Mouse (Mus musculus): Measurements from ENCODE around the gene Hs6st2. TPM values are rescaled to one million over a fixed set of nuclear protein-coding genes. Genes with fewer than 3 reads are reported as not detected.

The Hs6st2 gene
- polyA plus RNA-seq, 1 experiment from 2014 or later: 43.5 TPM

DNA sequence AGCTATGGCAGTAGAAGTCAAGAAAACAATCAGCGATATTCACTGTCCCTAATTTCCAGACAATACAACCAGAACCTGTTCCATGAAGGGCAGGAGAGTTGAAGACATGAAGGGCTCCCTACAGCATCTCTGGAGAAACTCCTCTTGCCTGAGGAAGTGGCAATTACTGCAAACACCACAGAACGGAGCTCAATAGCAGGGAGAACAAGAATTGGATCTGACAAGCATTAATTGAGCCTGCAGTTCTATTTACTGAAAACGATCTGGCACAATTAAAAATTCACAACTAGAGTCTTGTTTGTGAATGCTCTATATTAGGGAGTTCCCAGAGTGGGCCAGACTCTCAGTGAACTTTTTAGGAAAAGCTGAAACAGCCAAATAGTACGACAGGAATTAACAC, 238.3 kb downstream of the Hs6st2 start:
- H3K27ac ChIP-seq (replicated peaks): no peak overlapping the region
- no peaks in the 10 kb centered on the region for H3K36me3 ChIP-seq
- H3K4me1 ChIP-seq (replicated peaks): no peaks in the 10 kb centered on the region
- no peak overlapping the region for H3K9ac ChIP-seq
- no peaks in the 10 kb centered on the region for H3K27me3 ChIP-seq
- no peak overlapping the region for H3K4me3 ChIP-seq
- 62% methylated on average over 4 of the region's 4 CpGs for WGBS
- H3K4me2 ChIP-seq: no peak overlapping the region
- no peak for ATAC-seq (ENCODE audit: low FRiP score, low read depth)
- H3K9me3 ChIP-seq: no peaks in the 10 kb centered on the region

DNA sequence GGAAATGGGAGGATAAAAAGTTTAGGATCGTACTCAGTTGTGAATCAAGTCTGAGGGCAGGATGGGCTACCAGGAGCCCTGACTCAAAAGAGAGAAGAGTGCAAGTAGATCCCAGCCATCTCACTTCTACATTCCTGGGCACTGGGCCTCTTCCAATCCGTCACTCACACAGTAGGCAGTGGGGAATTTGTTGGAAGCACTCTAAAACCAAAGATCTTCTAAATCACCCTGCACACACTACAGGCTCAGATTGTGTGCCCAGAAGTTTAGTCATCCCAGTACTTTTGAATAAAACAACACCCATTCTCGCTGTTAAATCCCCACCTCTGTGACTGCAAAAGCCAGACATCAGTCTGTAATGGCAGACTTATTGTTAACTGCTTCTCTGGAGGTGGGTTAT, 249.9 kb downstream of the Hs6st2 start:
- Histone ChIP-seq H3K4me1 (replicated peaks) (no peaks in the 10 kb centered on the region), H3K27me3 (no peaks in the 10 kb centered on the region), H3K4me3 (no peak overlapping the region), H3K27ac (replicated peaks) (no peak overlapping the region), H3K4me2 (no peak overlapping the region), H3K9ac (no peak overlapping the region), H3K36me3 (no peaks in the 10 kb centered on the region), H3K9me3 (no peaks in the 10 kb centered on the region)
- no peak for ATAC-seq (ENCODE audit: low FRiP score, low read depth)
- WGBS: 70% methylated on average over 3 of the region's 3 CpGs

DNA sequence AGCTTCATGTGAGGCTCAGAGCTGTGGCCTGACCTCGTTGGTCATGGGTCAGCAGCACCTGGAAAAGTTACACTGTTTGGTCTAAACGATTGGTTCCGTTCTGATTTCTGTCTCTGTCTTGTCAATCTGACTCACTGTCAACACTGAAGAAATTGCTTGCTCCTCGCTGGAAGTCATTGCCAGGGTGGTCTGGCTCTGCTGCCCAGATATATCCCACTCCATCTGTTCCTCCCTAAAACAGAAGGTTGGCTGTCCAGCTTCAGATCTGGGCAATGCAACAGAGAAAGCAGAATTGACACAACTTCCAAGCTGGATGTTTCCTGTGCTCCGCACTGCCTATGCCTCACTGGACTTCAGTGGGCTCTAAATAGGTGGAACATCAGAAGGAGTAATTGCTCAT, 256.6 kb downstream of the Hs6st2 start:
- no peaks in the 10 kb centered on the region for H3K4me1 ChIP-seq (replicated peaks)
- H3K4me3 ChIP-seq: no peak overlapping the region
- no peak for ATAC-seq (ENCODE audit: low FRiP score, low read depth)
- 77% methylated on average over 5 of the region's 5 CpGs for WGBS
- H3K4me2 ChIP-seq: no peak overlapping the region
- H3K9ac ChIP-seq: no peak overlapping the region
- no peaks in the 10 kb centered on the region for H3K27me3 ChIP-seq
- no peaks in the 10 kb centered on the region for H3K36me3 ChIP-seq
- no peaks in the 10 kb centered on the region for H3K9me3 ChIP-seq
- no peak overlapping the region for H3K27ac ChIP-seq (replicated peaks)

DNA sequence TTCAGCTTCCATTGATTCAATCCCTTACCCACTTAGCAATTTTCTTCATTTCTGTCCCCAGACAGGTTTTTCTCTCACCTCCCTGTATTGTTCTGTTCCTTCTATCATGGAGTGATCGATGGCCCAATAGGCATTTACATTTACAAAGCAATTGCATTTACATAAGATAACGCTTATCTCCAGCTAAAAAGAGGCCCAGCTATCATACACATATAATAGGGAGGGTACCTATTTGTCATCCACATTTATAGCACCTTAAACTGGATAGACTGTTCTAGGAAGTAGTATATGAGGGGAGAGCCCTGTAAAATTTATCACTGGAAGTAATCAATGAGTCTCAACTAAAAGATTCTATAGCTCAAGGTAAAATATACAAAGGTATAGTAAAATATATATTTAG, 271.4 kb downstream of the Hs6st2 start:
- no peaks in the 10 kb centered on the region for H3K27me3 ChIP-seq
- WGBS: 54% methylated on average over 2 of the region's 2 CpGs
- H3K9me3 ChIP-seq: no peaks in the 10 kb centered on the region
- H3K36me3 ChIP-seq: no peaks in the 10 kb centered on the region
- ATAC-seq (ENCODE audit: low FRiP score, low read depth): no peak
- no peak overlapping the region for H3K4me3 ChIP-seq
- no peak overlapping the region for H3K27ac ChIP-seq (replicated peaks)
- H3K9ac ChIP-seq: no peak overlapping the region
- no peaks in the 10 kb centered on the region for H3K4me1 ChIP-seq (replicated peaks)
- no peak overlapping the region for H3K4me2 ChIP-seq

DNA sequence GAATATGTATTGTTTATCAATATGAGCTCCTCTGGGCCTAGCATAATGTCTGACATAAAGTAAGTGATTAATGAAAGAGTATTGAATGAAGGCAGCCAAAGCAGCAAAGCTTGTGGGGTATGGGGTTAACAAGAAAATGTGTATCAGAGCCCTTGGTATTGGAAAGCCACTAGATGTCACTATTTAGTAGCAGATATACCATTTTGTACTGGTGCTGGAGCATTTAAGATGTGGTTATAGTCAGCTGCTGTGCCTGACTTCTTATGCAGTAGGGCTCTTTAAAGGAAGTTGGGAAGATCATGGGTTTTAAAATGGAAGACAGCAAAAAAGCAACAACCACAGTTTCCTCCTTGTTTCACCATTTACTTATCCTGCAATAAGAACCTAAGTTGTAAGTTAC, 284.2 kb downstream of the Hs6st2 start:
- Histone ChIP-seq H3K27ac (replicated peaks) (no peak overlapping the region), H3K4me2 (no peak overlapping the region), H3K36me3 (no peaks in the 10 kb centered on the region), H3K9me3 (no peaks in the 10 kb centered on the region), H3K9ac (no peak overlapping the region), H3K4me1 (replicated peaks) (no peaks in the 10 kb centered on the region), H3K4me3 (no peak overlapping the region), H3K27me3 (no peaks in the 10 kb centered on the region)
- peak; percentile 73 for ATAC-seq (ENCODE audit: low FRiP score, low read depth)

DNA sequence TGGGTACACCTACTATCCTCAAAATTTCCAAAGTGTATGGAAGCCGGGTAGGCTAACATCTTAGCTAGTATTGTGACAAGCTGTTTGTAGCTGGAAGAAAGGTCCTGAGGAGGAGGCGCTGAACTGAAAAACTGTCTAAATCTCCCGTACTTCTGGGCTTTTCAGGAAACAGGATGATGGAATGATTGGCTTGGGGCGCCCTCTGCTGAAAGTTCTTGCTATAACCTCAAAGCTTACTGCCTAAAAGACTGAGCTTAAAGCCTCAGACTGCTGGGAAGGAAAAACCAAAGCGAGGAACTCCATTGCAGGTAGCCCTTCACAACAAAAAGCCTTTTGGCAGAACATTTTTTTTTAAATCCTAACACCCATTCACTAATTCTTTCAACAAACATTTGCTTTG, 307.0 kb downstream of the Hs6st2 start:
- WGBS: 20% methylated on average over 5 of the region's 5 CpGs
- ATAC-seq (ENCODE audit: low FRiP score, low read depth): no peak
- Histone ChIP-seq H3K9me3 (no peaks in the 10 kb centered on the region), H3K27ac (replicated peaks) (no peak overlapping the region), H3K4me2 (no peak overlapping the region), H3K4me1 (replicated peaks) (no peaks in the 10 kb centered on the region), H3K27me3 (0 out of 2 replicates have a peak, but pooled peaks cover 3% of the 10 kb centered on the region), H3K9ac (no peak overlapping the region), H3K36me3 (no peaks in the 10 kb centered on the region), H3K4me3 (no peak overlapping the region)

DNA sequence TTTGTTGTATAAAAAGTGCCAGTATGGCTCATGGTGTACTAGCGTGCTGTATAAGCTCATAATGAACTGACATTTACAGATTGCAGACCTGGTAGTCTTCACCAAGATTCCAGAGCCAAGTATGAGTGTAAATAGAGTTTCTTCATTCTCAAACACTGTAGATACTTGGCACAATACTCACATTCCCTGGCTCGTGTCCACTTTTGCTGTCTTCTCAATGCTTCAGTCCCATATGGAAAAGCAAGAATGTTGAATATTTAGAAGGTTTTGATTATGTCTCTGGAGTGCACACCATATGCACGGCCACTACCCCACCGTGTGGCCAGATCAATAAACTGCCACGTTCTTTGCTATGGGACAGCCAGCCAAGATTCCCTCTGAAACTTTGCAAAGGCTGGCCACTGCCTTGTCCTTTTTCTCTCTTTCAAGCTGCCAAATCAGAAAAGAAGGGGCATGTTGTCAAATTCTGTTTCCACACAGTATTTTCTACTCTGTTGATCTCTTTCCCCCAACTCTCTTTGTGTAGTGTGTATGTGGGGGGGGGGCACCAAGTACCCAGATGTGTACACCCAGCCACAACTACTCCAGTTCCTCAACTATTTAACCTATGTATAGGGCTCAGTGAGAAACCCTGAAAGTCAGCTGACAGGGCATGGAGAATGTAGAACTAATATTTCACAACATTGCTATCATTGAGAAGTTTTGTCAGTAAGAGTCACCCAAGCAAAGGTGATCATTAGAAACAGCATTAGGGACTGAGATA, 309.0 kb downstream of the Hs6st2 start:
- Histone ChIP-seq H3K36me3 (no peaks in the 10 kb centered on the region), H3K9ac (no peak overlapping the region), H3K27ac (replicated peaks) (no peak overlapping the region), H3K4me3 (no peak overlapping the region), H3K4me2 (no peak overlapping the region), H3K9me3 (no peaks in the 10 kb centered on the region), H3K27me3 (0 out of 2 replicates have a peak, but pooled peaks cover 3% of the 10 kb centered on the region), H3K4me1 (replicated peaks) (no peaks in the 10 kb centered on the region)
- no peak for ATAC-seq (ENCODE audit: low FRiP score, low read depth)
- WGBS: 35% methylated on average over 5 of the region's 5 CpGs

DNA sequence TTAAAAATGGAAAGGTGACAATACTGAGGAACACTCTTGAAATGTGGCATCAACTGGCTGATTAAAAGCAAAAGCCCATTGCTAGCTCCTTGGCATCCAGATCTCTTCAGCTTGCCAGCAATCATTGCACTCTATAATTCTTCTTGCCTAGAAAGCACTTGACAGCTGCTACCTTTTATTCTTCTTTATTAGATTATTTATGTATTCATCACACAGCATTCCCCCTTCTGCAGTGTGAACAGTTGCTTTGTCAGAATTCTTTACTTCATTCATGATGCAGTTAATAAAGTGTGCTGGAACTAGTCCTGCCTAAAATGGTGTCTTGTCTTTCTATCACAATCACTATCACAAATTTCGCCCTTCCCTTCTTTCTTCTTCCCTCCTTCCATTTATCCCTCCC, 332.0 kb downstream of the Hs6st2 start:
- Histone ChIP-seq H3K27ac (replicated peaks) (no peak overlapping the region), H3K9me3 (no peaks in the 10 kb centered on the region), H3K9ac (no peak overlapping the region), H3K4me3 (no peak overlapping the region), H3K27me3 (no peaks in the 10 kb centered on the region), H3K36me3 (no peaks in the 10 kb centered on the region), H3K4me1 (replicated peaks) (no peaks in the 10 kb centered on the region), H3K4me2 (no peak overlapping the region)
- 78% methylated on average over 1 of the region's 1 CpGs for WGBS
- no peak for ATAC-seq (ENCODE audit: low FRiP score, low read depth)

DNA sequence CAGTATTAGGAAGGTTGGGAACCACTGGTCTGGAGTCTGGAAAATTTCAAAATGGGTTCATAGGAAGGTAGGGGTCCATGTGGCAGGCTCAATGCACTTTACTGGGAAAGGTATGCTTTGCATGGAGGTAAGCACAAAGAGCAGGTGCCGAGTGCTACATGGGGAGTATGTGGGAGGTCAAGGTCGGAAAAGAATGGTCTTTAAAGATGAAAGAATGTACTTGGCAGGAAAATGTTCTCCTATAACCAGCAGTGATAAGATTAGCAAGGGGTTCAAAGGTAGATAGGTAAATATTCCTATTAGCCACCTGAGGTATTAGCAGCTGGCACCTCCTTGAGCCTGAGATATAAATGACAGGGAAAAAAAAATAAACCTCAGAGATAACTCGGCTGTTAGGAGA, 338.1 kb downstream of the Hs6st2 start:
- Histone ChIP-seq H3K4me1 (replicated peaks) (no peaks in the 10 kb centered on the region), H3K4me3 (no peak overlapping the region), H3K27me3 (no peaks in the 10 kb centered on the region), H3K9ac (no peak overlapping the region), H3K4me2 (no peak overlapping the region), H3K27ac (replicated peaks) (no peak overlapping the region), H3K9me3 (no peaks in the 10 kb centered on the region), H3K36me3 (no peaks in the 10 kb centered on the region)
- 63% methylated on average over 3 of the region's 3 CpGs for WGBS
- ATAC-seq (ENCODE audit: low FRiP score, low read depth): no peak

Other genes with a start within 250 kb of the Hs6st2 start
- not detected in 2 replicates for gene Usp26, start 119.4 kb upstream of the Hs6st2 start, polyA plus RNA-seq (2015; fragmentation: Nextera tagmentation; extraction: Ambion mirVana)

All from hindbrain, embryonic 15.5 days (tissue).